Mouse (Mus musculus): ENCODE results near the gene Farp1.

- no peak for TF ChIP-seq CTCF (IDR thresholded peaks at IDR 0.05; ENCODE audit: extremely low read depth, insufficient read length, insufficient replicate concordance, low read depth, low read length)
- no peak for TF ChIP-seq POLR2A (IDR thresholded peaks at IDR 0.05; ENCODE audit: low read depth, low read length)
Measured at GRCm38 (mm10) chr14:121229036-121229773, 194.2 kb downstream of the Farp1 start.
